Mouse (Mus musculus) right cerebral cortex, adult 18-20 months (tissue): ENCODE data around the gene Arhgef2.
A peak's percentile ranks its signal among the peaks of the same experiment; 100 is the strongest.

ENCODE experiments used
- DNase-seq: peaks from one replicate; pipeline ENCODE4 v3.0.0; 2022; ENCODE audit warnings: mixed read lengths

The Arhgef2 gene

DNA sequence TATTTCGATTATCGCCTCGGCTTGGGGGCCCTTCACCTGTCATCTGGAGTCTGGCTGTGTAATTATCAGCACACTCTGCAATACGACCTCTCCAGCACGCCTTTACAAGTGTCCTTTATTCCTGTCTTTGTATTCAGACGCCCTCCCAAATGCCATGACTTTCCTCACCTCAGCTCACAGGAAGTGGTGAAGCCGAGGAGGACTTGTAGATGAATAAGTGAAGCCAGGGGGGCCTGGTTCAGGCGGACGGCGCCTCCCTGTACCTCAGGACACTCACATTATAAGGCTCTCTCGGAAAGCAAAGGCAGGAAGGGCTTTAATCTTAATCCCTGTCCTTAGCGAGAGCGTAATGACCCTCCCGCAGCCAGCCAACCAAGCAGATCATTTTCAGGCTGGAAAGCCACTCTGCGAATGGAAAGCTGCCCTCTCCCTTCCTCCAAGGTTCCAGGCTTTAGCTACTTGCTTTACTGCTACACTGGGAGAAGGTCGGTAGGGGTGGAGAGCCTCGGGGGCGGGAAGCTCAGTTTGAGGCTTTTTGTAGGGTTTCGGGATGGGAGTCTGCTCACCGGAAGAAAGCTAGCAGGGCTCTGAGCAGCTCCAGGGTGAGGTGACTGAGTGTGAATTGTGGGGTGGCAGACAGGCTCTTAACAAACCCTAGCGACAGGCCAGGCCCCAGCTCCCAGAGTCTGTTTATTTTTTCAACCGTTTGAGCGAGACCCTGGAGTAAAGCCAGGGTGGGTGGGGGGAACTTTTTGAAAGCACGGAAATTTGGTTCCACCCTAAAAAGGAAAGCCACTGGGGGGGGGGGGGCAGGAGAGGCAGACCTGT is 16.6 kb downstream of the Arhgef2 start:
- DNase-seq: no peak

DNA sequence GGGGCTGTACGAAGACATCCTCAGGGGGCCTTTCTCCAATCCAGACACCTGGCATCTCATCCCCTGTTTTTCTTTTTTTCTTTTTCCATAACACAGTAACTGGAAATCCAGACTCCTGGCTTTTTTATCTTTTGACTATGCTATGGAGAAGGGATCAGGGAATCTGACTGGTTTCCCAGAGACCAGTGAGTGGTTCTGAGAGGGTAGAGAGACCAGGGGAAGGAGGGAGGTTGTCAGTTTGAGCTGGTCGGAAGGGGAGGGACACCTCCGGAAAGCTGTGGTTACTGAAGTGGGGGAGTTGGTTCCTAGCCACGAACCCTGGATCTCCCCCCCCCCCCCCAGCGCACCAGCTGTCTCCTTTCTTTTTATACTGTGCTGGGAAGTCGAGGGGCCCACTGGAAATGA is 17.2 kb downstream of the Arhgef2 start:
- DNase-seq: no peak

DNA sequence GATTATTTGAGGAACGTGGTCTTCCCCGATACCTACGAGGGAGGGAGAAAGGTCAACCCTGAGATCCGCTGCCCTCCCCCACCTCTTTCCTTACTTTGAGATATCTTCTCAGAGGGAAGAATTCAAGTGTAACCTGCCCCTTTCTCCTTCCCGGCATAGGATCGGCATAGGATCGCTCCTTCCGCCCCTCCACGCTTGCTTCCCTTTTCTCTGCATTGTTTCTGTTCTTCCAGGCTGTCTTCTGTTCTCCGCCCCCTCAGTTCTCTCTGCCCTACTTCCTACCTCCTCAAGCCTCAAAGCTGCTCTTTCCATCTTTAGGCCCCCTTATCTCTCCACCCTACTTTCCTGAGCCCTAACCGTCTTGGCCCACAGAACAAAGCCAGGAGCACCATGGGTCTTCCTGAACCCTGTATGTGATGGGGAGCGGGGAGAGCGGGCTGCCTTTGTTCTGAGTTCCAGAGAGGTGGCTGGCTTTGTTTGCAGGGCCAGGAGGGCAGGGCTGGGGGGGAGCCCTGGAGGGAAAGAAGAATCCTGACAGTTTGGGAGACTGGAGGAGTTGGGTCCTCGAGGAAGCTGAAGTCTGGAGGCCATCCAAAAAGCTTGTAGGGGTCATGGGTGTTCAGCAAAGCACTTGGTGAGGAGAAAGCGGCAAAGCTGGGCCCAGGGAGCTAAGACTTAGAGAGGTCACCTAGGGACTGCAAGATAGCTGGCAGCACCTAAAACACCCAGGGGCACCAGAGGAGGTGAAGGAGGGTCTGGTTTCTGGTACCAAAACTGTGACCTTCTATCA is 17.8 kb downstream of the Arhgef2 start:
- peak; percentile 75 for DNase-seq

DNA sequence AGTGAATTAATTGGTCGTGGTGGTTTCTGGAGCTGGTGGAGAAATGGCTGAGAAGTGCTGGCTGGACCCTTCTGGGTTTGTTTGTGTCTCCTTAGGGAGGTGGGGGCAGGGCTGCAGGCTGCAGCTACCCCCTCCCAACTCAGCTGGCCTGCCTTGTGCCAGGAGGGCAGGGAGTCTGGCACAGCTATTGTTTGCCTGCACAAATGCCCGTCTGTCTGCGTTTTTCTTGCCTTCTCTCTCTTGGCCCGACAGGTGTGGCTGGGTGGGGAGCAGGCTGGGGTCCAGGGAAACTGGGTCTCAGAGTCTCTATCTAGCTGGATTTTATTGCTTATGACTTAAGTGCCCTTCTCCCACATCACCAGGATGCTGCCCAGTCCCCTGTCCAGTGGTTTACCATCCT is 18.6 kb downstream of the Arhgef2 start:
- DNase-seq: no peak

DNA sequence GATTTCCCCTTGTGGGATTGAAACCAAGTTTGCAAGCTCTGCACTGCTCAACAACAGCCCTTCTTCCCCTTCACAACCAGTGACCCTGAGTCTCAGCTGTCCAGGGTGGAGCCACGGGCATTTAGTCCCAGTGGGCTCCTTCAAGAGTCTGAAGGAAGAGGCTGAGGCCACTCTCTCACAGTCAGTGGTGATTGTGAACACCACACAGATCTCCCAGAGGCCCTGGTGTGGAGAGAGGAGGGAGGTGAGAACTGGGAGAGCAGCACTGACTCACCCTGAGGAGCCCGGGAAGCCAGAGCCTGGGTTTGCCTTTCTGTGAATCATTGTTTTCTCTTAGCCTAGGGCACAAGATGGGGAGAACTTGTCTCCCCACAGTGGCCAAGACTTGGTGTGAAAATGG is 19.2 kb downstream of the Arhgef2 start:
- DNase-seq: no peak

DNA sequence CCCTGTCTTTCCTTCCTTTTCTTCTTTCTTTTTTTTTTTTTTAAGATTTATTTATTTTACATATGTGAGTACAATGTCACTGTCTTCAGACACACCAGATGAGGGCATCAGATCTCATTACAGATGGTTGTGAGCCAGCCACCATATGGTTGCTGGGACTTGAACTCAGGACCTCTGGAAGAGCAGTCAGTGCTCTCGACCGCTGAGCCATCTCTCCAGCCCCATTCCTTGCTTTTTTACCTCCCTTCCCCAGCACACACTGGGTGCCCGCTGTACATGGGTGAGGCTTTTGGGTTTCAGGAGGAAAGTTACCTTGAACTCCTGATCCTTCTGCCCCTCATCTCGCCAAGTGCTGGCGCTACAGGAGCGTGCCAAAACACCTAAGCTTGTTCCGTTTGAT is 19.8 kb downstream of the Arhgef2 start:
- DNase-seq: no peak

DNA sequence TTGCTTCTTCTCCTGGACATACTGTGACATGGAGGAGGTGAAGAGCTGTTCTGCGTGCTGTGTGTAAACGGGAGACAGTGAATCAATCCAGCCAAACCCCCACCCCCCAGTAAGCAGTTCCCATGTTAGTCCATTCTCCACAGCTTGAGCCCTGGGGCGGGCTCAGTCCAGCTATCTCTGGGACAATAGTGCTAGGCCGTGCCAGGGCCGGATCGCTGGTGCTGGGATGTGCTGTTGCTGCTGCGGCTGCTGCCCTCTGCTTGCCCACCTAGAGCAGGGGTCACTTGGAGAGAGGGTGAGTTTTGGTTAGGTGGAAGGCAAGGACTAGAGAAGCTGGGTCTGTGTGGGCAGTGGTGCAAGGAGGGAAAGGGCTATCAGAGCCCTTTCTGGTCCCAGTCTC is 20.6 kb downstream of the Arhgef2 start:
- DNase-seq: no peak

DNA sequence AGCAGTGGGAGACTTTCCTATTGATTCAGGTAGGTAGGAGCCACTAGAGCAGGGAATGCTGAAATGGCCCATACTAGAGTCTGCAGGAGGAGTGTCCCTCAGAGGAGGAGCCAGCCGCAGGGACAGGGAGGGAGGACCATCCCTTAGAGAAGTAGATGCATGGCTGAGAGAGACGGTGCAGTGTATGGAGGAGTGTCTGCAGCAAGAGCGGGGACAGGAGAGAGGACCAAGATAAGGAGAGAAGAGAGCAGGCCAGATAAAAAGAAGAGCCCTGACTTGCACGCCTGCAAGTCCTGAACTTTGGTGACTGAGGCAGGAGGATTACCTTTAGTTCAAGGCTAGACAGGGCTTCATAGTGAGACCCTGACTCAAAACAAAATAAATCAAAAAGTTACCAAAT is 21.3 kb downstream of the Arhgef2 start:
- DNase-seq: no peak

DNA sequence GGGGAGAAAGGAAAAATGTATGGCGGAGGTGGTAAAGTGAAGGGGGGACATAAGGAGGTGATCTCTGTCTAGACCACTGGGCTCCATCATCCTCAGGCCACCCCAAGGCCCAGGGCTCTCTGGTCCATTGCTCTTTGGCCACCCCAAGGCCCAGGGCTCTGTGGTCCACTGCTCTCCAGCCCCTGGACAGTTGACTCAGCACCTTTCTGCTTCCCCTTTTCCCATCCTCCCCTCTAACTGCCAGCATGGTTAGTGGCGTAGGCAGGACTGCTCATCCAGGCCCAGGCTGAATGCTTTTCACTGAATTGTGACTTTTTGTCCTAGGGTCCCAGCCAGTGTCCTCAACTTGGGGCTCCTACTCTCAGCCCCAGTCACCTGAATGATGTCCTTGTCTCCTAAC is 21.8 kb downstream of the Arhgef2 start:
- no peak for DNase-seq

DNA sequence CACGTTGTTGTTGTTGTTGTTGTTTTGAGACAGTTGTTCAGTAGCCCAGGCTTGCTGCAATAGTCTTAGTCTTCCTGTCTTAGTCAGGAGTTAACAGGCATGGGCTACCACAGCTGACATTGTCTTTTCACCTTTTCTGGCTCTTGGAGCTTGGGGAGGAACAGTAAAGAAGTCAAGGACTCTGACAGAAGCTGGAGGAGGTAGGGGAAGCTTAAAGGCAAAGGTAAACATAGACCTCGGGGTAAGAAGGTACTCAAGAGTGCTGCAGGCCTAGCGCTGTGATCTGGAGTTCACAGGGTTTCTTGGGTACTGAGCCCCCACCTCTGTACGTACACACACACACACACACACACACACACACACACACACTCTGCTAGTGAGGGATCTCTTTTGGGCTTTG is 23.0 kb downstream of the Arhgef2 start:
- DNase-seq: no peak

DNA sequence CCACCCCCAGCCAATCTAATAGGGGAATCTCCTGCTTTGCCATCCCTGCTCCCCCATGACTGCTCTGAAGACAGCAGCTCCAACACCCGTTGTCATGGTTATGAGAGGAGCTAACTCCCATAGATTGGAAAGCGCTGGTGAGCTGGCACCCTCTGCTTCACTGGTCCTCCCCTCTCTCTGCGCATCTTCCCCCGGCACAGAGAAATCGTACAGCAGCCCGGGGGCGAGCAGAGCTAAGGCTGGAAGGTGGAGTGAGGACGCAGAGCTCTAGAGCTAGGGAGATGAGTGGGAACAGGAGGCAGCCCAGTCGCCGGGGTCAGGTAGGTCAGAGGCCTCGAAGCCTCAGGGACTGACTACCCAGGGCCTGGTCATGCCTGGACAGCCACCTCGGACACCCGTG is 23.5 kb downstream of the Arhgef2 start:
- DNase-seq: peak; percentile 92

DNA sequence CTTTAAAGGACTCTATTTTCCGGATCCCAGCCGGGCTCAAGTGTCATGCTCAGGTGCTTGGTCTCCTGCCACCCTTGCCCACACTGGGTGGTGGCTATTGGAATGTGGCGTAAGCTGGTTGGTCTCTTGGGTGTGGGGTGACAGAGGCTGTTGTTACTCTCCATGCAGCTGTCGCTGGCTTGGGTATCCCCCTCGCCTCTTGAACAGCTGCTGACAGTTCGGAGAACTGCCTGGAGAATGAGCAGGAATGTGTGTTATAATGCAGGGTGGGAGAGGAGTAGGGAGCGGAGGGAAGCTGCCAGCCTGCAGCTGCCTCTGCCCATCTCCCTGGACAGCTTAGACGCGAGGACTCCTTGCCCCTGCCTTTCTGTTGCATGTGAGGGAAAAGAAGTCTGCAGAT is 24.3 kb downstream of the Arhgef2 start:
- DNase-seq: no peak

DNA sequence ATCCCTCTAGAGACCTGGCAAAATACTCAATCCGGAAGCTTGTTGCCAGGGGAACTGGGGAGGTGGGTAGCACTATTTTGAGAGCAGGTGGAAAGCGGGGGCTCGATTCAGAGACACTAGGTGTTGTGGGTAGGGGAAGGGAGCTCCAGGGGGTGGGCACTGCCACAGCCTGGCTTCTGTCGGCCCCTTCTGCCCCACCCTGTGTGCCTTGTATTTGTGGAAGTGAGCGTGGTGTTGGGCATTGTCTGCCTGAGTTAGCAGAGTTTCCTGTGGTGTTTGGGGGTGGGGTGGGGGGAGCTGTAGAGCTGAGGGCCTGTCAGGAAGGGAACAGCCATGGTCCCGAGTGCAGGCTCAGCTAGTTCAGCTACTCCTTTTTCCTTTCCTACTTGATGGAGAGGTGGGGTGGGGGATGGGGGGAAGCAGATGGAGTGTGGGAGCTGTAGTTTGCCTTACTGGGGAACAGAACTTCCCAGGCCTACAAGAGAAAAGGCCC is 25.1 kb downstream of the Arhgef2 start:
- DNase-seq: peak; percentile 82

DNA sequence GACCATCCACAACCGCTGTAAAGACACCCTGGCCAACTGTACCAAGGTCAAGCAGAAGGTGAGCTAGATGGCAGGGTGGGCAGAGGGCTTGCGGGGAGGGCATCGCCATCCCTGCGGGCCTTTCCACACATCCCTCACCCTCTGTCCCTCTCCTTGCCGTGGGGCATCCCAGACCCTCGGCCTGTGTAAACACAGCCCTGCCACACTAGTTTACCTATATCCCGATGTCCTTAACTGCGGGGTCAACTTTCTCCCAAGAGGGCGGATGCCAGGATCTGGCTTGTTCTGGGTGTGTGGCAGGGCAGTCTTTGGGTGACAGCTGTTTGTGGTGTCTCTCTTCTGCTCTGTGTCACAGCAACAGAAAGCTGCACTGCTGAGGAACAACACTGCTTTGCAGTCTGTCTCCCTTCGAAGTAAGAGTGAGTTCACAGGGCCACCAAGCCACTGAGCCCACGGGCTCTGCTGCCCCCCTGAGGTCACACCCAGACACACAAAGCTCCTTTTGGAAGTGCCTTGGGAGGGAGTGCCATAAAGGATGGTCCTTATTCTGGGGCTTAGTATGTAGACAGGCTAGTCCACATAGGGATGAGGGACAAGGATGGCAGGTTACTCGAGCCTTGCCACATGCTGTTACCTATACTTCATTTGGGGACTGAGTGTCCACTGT is 26.3 kb downstream of the Arhgef2 start:
- DNase-seq: no peak

DNA sequence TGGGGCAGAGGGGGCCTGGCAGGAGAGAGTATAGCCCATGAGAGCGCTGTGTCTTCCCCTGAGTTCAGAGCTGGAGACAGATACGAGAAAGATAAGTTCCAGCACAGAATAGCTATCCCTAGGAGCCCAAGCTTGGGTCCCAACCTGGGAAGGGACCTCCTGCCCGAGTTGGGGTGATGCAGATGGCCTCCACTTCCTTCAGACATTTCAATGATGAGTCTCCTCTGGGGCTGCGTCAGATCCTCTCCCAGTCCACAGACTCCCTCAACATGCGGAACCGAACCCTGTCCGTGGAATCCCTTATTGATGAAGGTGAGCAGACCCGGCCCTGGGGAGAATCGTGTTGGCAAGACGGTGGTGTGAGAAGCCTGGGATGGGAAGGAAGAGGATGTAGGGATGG is 27.3 kb downstream of the Arhgef2 start:
- no peak for DNase-seq

DNA sequence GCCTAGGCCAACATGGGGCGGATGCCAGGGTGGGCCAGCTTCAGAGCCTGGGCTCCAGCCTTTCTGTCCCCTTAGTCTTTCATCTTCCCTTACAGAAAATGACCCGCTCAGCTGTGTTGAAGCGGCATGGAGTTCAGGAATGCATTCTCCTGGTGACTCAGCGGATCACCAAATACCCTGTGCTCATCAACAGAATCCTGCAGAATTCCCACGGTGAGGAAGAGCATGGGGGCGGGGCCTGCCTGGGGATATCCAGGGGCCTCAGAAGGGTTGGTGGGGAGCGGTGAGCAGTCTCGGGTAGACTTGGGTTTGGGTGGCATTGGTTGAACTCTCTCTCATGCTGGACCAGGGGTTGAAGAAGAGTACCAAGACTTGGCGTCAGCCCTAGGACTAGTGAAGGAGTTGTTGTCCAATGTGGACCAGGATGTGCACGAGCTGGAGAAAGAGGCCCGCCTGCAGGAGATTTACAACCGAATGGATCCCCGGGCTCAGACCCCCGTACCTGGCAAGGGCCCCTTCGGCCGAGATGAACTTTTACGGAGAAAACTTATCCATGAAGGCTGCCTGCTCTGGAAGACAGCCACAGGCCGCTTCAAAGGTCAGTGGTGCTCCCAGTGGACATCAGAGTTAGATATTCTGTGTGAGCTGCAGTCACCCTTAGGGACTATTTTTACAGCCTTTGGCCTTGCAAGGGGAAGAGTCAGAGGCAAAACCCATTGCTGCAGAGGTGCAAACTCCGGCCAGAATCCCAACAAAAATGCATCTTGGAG is 29.9 kb downstream of the Arhgef2 start:
- no peak for DNase-seq

DNA sequence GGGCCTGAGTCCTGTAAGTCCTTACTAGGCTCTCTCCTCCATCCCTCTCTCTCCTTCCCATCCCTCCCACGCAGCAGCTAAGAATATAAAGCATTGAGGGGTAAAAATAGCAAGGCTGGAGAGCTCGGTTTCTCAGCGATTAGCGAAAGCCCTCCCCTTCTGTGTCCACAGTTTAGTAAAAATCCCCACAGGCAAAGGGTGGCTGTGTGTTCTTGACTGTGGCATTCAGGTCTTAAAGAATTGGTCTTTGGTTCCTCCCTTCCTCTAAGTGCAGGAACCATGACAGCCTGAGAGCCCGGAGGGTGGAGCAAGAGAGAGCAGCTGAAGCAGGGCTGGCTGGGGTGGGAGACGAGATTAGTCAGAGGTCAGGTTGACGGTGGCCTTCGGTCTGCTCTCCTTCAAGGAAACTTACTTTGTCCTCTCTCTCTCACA is 30.8 kb downstream of the Arhgef2 start:
- no peak for DNase-seq

DNA sequence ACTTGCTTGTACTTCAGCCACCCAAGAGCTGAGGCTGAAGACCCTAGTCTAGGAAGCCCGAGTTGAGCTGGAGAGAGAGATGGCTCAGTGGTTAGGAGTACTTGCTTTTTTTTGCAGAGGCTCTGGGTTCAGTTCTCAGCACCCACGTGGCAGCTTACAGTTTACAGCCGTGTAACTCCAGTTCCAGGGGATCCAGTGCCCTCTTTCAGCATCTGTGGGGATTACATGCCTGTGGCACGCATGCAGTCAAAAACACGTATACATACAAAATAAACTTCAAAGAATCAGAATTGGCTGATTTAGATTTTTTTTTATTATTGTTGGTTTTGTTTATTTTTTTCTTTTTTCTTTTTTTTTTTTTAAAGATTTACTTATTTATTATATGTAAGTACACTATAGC is 31.4 kb downstream of the Arhgef2 start:
- DNase-seq: no peak

DNA sequence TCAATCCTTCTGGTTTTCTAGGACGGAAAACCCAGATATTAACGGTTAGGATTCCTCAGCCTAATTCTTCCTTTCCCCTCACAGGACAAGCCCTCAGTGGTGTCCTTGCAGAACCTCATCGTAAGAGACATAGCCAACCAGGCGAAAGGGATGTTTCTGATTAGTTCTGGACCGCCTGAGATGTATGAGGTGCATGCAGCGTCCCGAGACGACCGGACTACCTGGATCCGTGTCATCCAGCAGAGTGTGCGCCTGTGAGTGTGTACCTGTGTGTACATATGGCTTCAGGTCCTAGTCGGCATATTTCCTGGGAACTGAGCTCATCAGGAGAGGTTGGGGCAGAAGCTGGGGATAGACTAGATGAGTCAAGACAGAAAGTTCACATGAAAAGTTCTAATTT is 33.5 kb downstream of the Arhgef2 start:
- no peak for DNase-seq

DNA sequence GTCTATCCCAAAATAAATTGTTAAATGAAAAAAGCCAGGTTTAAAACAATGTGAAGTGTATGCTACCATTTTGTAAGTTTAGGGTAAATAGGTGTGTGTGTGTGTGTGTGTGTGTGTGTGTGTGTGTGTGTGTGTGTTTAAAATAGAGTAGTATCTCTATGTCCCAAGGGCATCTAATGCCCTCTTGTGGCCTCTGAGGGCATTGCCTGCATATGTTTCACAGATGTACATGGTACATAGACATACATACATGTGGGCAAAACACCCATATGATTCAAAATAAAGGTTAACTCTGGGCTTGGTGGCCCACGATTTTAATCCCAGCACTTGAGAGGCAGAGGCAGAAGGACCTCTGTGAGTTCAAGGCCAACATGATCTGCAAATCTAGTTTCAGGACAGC is 34.9 kb downstream of the Arhgef2 start:
- DNase-seq: no peak

DNA sequence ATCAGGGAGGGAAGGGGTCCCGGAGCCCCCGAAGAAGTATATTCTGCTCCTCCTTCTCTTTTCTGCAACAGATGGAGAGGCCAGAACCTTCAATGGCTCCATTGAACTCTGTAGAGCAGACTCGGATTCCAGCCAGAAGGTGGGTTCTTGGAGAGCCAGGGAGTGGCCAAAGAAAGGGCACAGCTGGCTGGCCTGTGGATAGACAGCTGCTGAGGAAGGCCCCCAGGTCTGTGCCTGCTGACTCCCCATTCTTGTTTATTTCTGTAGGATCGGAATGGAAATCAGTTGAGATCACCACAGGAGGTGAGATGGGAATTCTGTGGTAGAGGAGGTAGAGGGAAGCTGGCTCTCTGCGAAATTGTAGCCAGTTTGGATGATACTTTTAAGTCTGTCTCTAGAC is 37.3 kb downstream of the Arhgef2 start:
- DNase-seq: no peak

DNA sequence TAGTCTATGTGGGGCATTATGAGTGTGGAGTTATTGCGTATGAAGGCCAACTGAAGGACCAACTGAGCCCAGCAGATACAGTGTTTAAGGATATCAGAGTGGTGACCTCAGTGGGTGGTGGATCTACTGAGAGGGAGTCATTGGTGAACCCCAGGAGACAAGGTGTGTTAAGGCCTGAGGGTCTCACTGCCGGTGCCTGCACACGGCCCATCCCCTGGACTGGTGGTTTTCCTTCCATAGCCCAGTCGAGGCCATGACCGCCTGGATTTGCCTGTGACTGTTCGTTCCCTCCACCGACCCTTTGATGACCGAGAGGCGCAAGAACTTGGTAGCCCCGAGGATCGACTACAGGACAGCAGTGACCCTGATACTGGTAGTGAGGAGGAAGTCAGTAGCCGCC is 40.2 kb downstream of the Arhgef2 start:
- DNase-seq: no peak
